Mouse (Mus musculus) thymus, adult 2 months (tissue): Measurements from ENCODE around the gene Entpd2.

ENCODE experiments used
- CTCF ChIP-seq: fragments of 200-500 bp; IDR thresholded peaks from 2 replicates; pipeline ENCODE4 v1.5.1; 2012; ENCODE audit warnings: mild to moderate bottlenecking, control low read depth, low read length, moderate library complexity, borderline replicate concordance; ENCODE audit not compliant: control insufficient read depth, poor library complexity, insufficient read depth; ENCODE audit errors: extremely low read depth
- POLR2A ChIP-seq: fragments of 200-500 bp; IDR thresholded peaks from 2 replicates; pipeline ENCODE4 v1.6.1; 2012; ENCODE audit warnings: mild to moderate bottlenecking, low read length, control low read depth, moderate library complexity; ENCODE audit not compliant: control insufficient read depth, poor library complexity, insufficient read depth; ENCODE audit errors: extremely low read depth

- TF ChIP-seq POLR2A: no peak
- TF ChIP-seq CTCF: no peak
These were observed 35.7 kb downstream of the Entpd2 start for GRCm38 (mm10) chr2:25431308-25431855.
